Mouse (Mus musculus) stomach, embryonic 16.5 days (tissue): Measurements from ENCODE around the gene Ttn. TPM values are rescaled to one million over a fixed set of nuclear protein-coding genes. Genes with fewer than 3 reads are reported as not detected.

Experiments
- ATAC-seq: fragments of 200-750 bp; cut with Nextera tagmentation; 2 replicates; pipeline ENCODE4 v1.8.0; 2017; ENCODE audit warnings: moderate number of reproducible peaks, moderate TSS enrichment; ENCODE audit not compliant: insufficient read depth, low FRiP score
- H3K27ac ChIP-seq: fragments of 300-500 bp; sonication (generic); 2 replicates; pipeline ENCODE4 v1.5.1; 2014; ENCODE audit warnings: low read length
- H3K27me3 ChIP-seq: fragments of 300-500 bp; sonication (generic); 2 replicates; pipeline ENCODE4 v1.6.1; 2014; ENCODE audit warnings: low read length, control low read depth, mixed read lengths; ENCODE audit not compliant: control insufficient read depth, insufficient read depth
- H3K36me3 ChIP-seq: fragments of 300-500 bp; sonication (generic); 2 replicates; pipeline ENCODE4 v1.6.1; 2014; ENCODE audit warnings: low read length; ENCODE audit not compliant: control insufficient read depth, insufficient read depth
- H3K4me1 ChIP-seq: fragments of 300-500 bp; sonication (generic); 2 replicates; pipeline ENCODE4 v1.6.1; 2014; ENCODE audit warnings: low read length, control low read depth, mixed read lengths; ENCODE audit not compliant: control insufficient read depth, insufficient read depth
- H3K4me2 ChIP-seq: fragments of 300-500 bp; sonication (generic); 2 replicates; pipeline ENCODE4 v1.6.1; 2014; ENCODE audit warnings: low read depth, low read length, mixed read lengths
- H3K4me3 ChIP-seq: fragments of 300-500 bp; sonication (generic); replicated peaks from 2 replicates; pipeline ENCODE4 v1.5.1; 2014; ENCODE audit warnings: mild to moderate bottlenecking, low read length
- H3K9ac ChIP-seq: fragments of 300-500 bp; sonication (generic); 2 replicates; pipeline ENCODE4 v1.6.1; 2014; ENCODE audit warnings: low read length
- H3K9me3 ChIP-seq: fragments of 300-500 bp; sonication (generic); replicated peaks from 2 replicates; pipeline ENCODE4 v1.6.1; 2016; ENCODE audit warnings: low read length, control low read depth; ENCODE audit not compliant: control insufficient read depth
- WGBS: fragments of 180-500 bp; shearing (Covaris S2); extraction: QIAGEN DNeasy Blood & Tissue Kit; methylation state at CpG from one replicate; pipeline ENCODE4 v1.1.7; 2014; 5-methylcytosine and 5-hydroxymethylcytosine counted together
- polyA plus RNA-seq: library from polyadenylated mRNA; unstranded; fragments of >200 nt; fragmentation: Nextera tagmentation; extraction: Ambion mirVana; gene quantifications from 2 replicates; pipeline ENCODE4 v1.2.1, GENCODE M21; 2015

Gene Ttn
- polyA plus RNA-seq, 1 experiment from 2014 or later, result 45.3 TPM

GRCm38 (mm10) chr2:76749341-76750110 lies 232.8 kb downstream of the Ttn start:
- Histone ChIP-seq H3K9me3 (0 out of 2 replicates have a peak, but pooled peaks cover 2% of the 10 kb centered on the region), H3K27ac (no peak overlapping the region), H3K9ac (no peak overlapping the region), H3K4me3 (no peak overlapping the region), H3K36me3 (no peaks in the 10 kb centered on the region), H3K4me1 (no peaks in the 10 kb centered on the region), H3K27me3 (no peaks in the 10 kb centered on the region), H3K4me2 (no peak overlapping the region)
- no peak for ATAC-seq
- WGBS, result 91% methylated on average over 21 of the region's 21 CpGs

- ATAC-seq, result no peak
- Histone ChIP-seq H3K4me2 (no peak overlapping the region), H3K4me3 (no peak overlapping the region), H3K9me3 (0 out of 2 replicates have a peak, but pooled peaks cover 5% of the 10 kb centered on the region), H3K36me3 (no peaks in the 10 kb centered on the region), H3K9ac (no peak overlapping the region), H3K4me1 (no peaks in the 10 kb centered on the region), H3K27ac (no peak overlapping the region), H3K27me3 (no peaks in the 10 kb centered on the region)
- 92% methylated on average over 14 of the region's 14 CpGs for WGBS
Observed at GRCm38 (mm10) chr2:76748696-76749095, 233.7 kb downstream of the Ttn start.

GRCm38 (mm10) chr2:76719650-76720049 lies 262.7 kb downstream of the Ttn start:
- Histone ChIP-seq H3K4me1 (no peaks in the 10 kb centered on the region), H3K27me3 (no peaks in the 10 kb centered on the region), H3K9ac (no peak overlapping the region), H3K36me3 (no peaks in the 10 kb centered on the region), H3K4me3 (no peak overlapping the region), H3K4me2 (no peak overlapping the region), H3K9me3 (peaks cover 18% of the 10 kb centered on the region; the same call in 1 of the 2 replicates), H3K27ac (no peak overlapping the region)
- no peak for ATAC-seq
- WGBS, result 96% methylated on average over 14 of the region's 14 CpGs

GRCm38 (mm10) chr2:76714984-76715383 lies 267.4 kb downstream of the Ttn start:
- Histone ChIP-seq H3K9me3 (peaks cover 34% of the 10 kb centered on the region), H3K4me2 (no peak overlapping the region), H3K27me3 (no peaks in the 10 kb centered on the region), H3K4me1 (no peaks in the 10 kb centered on the region), H3K9ac (no peak overlapping the region), H3K27ac (no peak overlapping the region), H3K36me3 (peaks cover under 1% of the 10 kb centered on the region; the same call in 1 of the 2 replicates), H3K4me3 (no peak overlapping the region)
- ATAC-seq, result no peak
- WGBS, result 61% methylated on average over 8 of the region's 8 CpGs

- H3K4me1 ChIP-seq, result no peaks in the 10 kb centered on the region
- H3K9me3 ChIP-seq, result peaks cover 24% of the 10 kb centered on the region
- H3K36me3 ChIP-seq, result peaks cover 5% of the 10 kb centered on the region; the same call in 1 of the 2 replicates
- H3K4me3 ChIP-seq, result no peak overlapping the region
- no peaks in the 10 kb centered on the region for H3K27me3 ChIP-seq
- WGBS, result 87% methylated on average over 3 of the region's 3 CpGs
- H3K4me2 ChIP-seq, result no peak overlapping the region
- no peak overlapping the region for H3K27ac ChIP-seq
- ATAC-seq, result no peak
- H3K9ac ChIP-seq, result no peak overlapping the region
Observed at GRCm38 (mm10) chr2:76708512-76708911, 273.8 kb downstream of the Ttn start.

GRCm38 (mm10) chr2:76705655-76706054 lies 276.7 kb downstream of the Ttn start:
- no peak overlapping the region for H3K4me2 ChIP-seq
- no peak for ATAC-seq
- peaks cover 13% of the 10 kb centered on the region; the same call in 1 of the 2 replicates for H3K9me3 ChIP-seq
- H3K9ac ChIP-seq, result no peak overlapping the region
- WGBS, result 87% methylated on average over 13 of the region's 13 CpGs
- H3K27ac ChIP-seq, result no peak overlapping the region
- H3K27me3 ChIP-seq, result no peaks in the 10 kb centered on the region
- no peak overlapping the region for H3K4me3 ChIP-seq
- peaks cover 5% of the 10 kb centered on the region; the same call in 1 of the 2 replicates for H3K36me3 ChIP-seq
- no peaks in the 10 kb centered on the region for H3K4me1 ChIP-seq

GRCm38 (mm10) chr2:76702751-76703150 lies 279.6 kb downstream of the Ttn start:
- no peaks in the 10 kb centered on the region for H3K9me3 ChIP-seq
- no peaks in the 10 kb centered on the region for H3K27me3 ChIP-seq
- H3K4me2 ChIP-seq, result no peak overlapping the region
- 0 out of 2 replicates have a peak, but pooled peaks cover under 1% of the 10 kb centered on the region for H3K36me3 ChIP-seq
- no peak overlapping the region for H3K27ac ChIP-seq
- ATAC-seq, result no peak
- no peak overlapping the region for H3K9ac ChIP-seq
- H3K4me3 ChIP-seq, result no peak overlapping the region
- no peaks in the 10 kb centered on the region for H3K4me1 ChIP-seq
- 70% methylated on average over 5 of the region's 5 CpGs for WGBS

GRCm38 (mm10) chr2:76702188-76702587 lies 280.2 kb downstream of the Ttn start:
- Histone ChIP-seq H3K27me3 (no peaks in the 10 kb centered on the region), H3K4me1 (no peaks in the 10 kb centered on the region), H3K27ac (no peak overlapping the region), H3K9ac (no peak overlapping the region), H3K36me3 (peaks cover 7% of the 10 kb centered on the region; the same call in 1 of the 2 replicates), H3K9me3 (no peaks in the 10 kb centered on the region), H3K4me3 (no peak overlapping the region), H3K4me2 (no peak overlapping the region)
- WGBS, result 93% methylated on average over 3 of the region's 3 CpGs
- no peak for ATAC-seq

GRCm38 (mm10) chr2:76695290-76695689 lies 287.1 kb downstream of the Ttn start:
- no peak for ATAC-seq
- H3K27me3 ChIP-seq, result no peaks in the 10 kb centered on the region
- H3K27ac ChIP-seq, result no peak overlapping the region
- H3K9ac ChIP-seq, result no peak overlapping the region
- no peak overlapping the region for H3K4me3 ChIP-seq
- H3K4me2 ChIP-seq, result no peak overlapping the region
- no peaks in the 10 kb centered on the region for H3K9me3 ChIP-seq
- H3K4me1 ChIP-seq, result no peaks in the 10 kb centered on the region
- H3K36me3 ChIP-seq, result peaks cover 7% of the 10 kb centered on the region; the same call in 1 of the 2 replicates
- WGBS, result 76% methylated on average over 6 of the region's 6 CpGs
